ENCODE assay signal across 9 mouse cellular contexts in the genomic region with DNA sequence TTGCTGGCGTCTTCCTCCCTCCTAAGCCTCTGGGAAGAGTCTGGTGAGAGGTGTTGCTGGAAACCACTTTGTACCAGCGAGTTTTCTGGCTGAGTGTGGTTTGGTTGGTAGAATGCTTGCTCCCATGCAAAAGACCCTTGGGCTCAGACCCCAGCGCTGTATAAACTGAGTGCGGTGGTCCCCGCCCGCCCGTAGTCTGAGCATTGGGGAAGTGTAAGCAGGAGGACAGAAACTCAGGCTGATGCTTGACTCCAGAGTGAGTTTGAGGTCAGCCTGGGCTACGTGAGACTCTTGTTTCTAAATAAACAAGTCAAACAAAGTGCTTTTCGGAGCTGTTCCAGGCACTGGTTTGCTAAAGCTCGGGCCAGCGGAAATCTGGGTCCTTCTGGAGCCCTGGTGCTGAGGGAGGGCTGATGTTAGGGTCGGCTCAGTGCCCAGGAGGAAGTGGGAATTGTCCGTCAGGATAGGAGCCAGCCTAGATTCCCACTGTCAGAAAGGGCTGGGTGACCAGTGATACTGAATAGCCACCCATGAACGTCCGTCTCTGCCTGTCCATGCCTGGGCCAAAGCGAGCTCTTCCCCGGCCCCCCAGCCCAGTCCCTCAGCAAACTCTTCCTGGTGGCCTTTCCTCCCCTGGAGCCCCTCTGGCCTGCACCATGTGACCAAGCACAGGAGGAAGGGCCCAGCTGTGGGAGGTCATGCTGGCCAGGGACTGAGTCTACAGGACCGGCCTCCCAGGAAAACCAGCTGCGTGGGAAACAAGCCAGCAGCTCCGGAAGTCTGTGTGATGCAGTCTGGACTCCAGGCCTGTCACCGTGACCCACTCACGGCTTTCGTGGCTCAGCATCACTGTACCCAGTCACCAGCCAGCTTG.
DNase-seq lines count a peak whose midpoint lies in the region; ATAC-seq lines count a peak whose summit lies in the region.
"Had no signal": no experiment of that assay in that cellular context is flagged by ENCODE, and none has a peak within 500 bp of the region (broad histone marks: within the 10 kb centered on the region; RNA-seq: fewer than 3 reads in every experiment).

No protein-coding gene starts in this region.

- no peak for ATAC-seq in neural tube, embryonic 12.5 days (ENCODE audit: low FRiP score, low read depth)
- ATAC-seq in forebrain, embryonic 11.5 days (replicated peaks; ENCODE audit: low FRiP score): no peak
- no peak for ATAC-seq in midbrain, embryonic 12.5 days (ENCODE audit: low FRiP score, low read depth)
- no peak for ATAC-seq in erythroid progenitor cell, adult 5-6 weeks (replicated peaks; ENCODE audit: low FRiP score, poor library complexity, severe bottlenecking)

- peak overlapping the region; percentile 1; the same call in 1 of the 2 replicates for H3K4me2 ChIP-seq in neural tube, embryonic 12.5 days (replicated peaks)
- no peak overlapping the region for H3K4me2 ChIP-seq in forebrain, embryonic 11.5 days (ENCODE audit: low read depth, low read length, severe bottlenecking)
- H3K4me2 ChIP-seq in midbrain, embryonic 12.5 days (replicated peaks): no peak overlapping the region

- no peaks in the 10 kb centered on the region for H3K9me3 ChIP-seq in neural tube, embryonic 12.5 days
- no peaks in the 10 kb centered on the region for H3K9me3 ChIP-seq in forebrain, embryonic 11.5 days (ENCODE audit: control insufficient read depth, low read length)
- H3K9me3 ChIP-seq in midbrain, embryonic 12.5 days: no peaks in the 10 kb centered on the region
- H3K9me3 ChIP-seq: G1E had no signal

- intact Hi-C loops in heart, postnatal 10 days (cut with DNase I): loop anchor here (2.0 kb wide), 1 partner anchor 43 kb away; no protein-coding TSS in a partner anchor

- H3K27me3 ChIP-seq in neural tube, embryonic 12.5 days (replicated peaks): no peaks in the 10 kb centered on the region
- H3K27me3 ChIP-seq in forebrain, embryonic 11.5 days (ENCODE audit: control insufficient read depth, insufficient read depth, low read length): no peaks in the 10 kb centered on the region
- no peaks in the 10 kb centered on the region for H3K27me3 ChIP-seq in midbrain, embryonic 12.5 days

- DNase-seq in neural tube, embryonic 10.5 days (ENCODE audit: extremely low spot score, low spot score): no peak
- no peak for DNase-seq in forebrain, embryonic 11.5 days (ENCODE audit: low spot score)
- peak; percentile 90 to 93 for DNase-seq in heart, postnatal 10 days
- peak; percentile 85 to 90 for DNase-seq in kidney, postnatal 25 days
- no peak for DNase-seq in left cerebral cortex, adult 18-20 months (ENCODE audit: low spot score in 2 of 2)

- no peak overlapping the region for H3K9ac ChIP-seq in neural tube, embryonic 12.5 days
- H3K9ac ChIP-seq in forebrain, embryonic 11.5 days (ENCODE audit: low read length): no peak overlapping the region
- no peak overlapping the region for H3K9ac ChIP-seq in midbrain, embryonic 12.5 days (replicated peaks)

- H3K36me3 ChIP-seq in neural tube, embryonic 12.5 days: no peaks in the 10 kb centered on the region
- no peaks in the 10 kb centered on the region for H3K36me3 ChIP-seq in forebrain, embryonic 11.5 days (ENCODE audit: control insufficient read depth, insufficient read depth, low read length)
- no peaks in the 10 kb centered on the region for H3K36me3 ChIP-seq in midbrain, embryonic 12.5 days

- no peak overlapping the region for H3K27ac ChIP-seq in neural tube, embryonic 12.5 days
- 0 out of 2 replicates have a peak overlapping the region, but pooled peaks have one; percentile 12 for H3K27ac ChIP-seq in forebrain, embryonic 11.5 days (ENCODE audit: low read depth, low read length)
- H3K27ac ChIP-seq in midbrain, embryonic 12.5 days (replicated peaks): peak overlapping the region; percentile 27

- 78% methylated on average over 23 of the region's 23 CpGs for WGBS in neural tube, embryonic 12.5 days
- WGBS in forebrain, embryonic 11.5 days: 77% methylated on average over 23 of the region's 23 CpGs
- WGBS in midbrain, embryonic 12.5 days: 73% methylated on average over 23 of the region's 23 CpGs

- peaks cover 73% of the 10 kb centered on the region for H3K4me1 ChIP-seq in neural tube, embryonic 12.5 days
- H3K4me1 ChIP-seq in forebrain, embryonic 11.5 days (replicated peaks; ENCODE audit: control insufficient read depth, insufficient read depth, low read length): peaks cover 27% of the 10 kb centered on the region
- peaks cover 73% of the 10 kb centered on the region for H3K4me1 ChIP-seq in midbrain, embryonic 12.5 days

- H3K4me3 ChIP-seq in neural tube, embryonic 12.5 days: no peak overlapping the region
- no peak overlapping the region for H3K4me3 ChIP-seq in forebrain, embryonic 11.5 days (ENCODE audit: low read depth, low read length)
- no peak overlapping the region for H3K4me3 ChIP-seq in midbrain, embryonic 12.5 days

Comparison
In these comparisons a context has a peak if more than half of its experiments do, and no peak if none do; other contexts are left out.
1. DNase-seq: peak in heart, postnatal 10 days (2 of 2) and kidney, postnatal 25 days (2 of 2); none in neural tube, embryonic 10.5 days (single experiment), forebrain, embryonic 11.5 days (single experiment) and left cerebral cortex, adult 18-20 months (0 of 2).